7 mouse cellular contexts compared by ENCODE assay signal in the genomic region with DNA sequence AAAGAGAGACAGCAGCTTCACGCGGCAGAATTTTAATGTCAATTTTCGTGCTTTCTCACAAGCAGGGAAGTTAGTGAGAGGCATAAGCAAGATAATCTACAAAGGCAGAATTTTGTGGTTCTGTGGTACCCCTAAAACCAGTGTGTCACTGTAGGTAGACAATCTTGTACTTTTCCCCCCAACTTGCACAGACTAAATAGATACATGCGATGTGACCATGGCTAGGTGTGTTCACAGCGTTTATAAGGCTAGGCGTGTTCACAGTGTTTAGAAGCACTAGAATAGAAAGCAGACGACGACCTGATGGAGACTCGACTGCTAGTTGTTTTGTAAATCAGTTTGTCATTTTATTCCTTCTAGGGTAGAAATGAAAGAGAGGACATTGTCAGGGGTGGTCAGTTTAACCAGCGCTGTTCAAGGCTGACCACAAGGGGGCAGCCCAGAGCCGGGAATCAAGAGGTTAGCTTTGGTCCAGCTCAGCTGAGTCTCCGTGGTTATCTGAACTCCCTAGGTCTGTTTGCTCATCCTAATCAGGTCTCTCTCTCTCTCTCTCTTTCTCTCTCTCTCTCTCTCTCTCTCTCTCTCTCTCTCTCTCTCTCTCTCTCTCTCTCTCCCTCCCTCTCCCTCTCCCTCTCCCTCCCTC. TPM values are rescaled to one million over a fixed set of nuclear protein-coding genes. Genes with fewer than 3 reads are reported as not detected.
A peak's percentile ranks its signal among the peaks of the same experiment; 100 is the strongest.
DNase-seq lines count a peak whose midpoint lies in the region; ATAC-seq and TF ChIP-seq lines count a peak whose summit lies in the region.

No protein-coding gene starts in this region.

- TF ChIP-seq CTCF in Patski (IDR thresholded peaks at IDR 0.05), result peak; percentile 97
- TF ChIP-seq CTCF in cerebellum, adult 2 months (IDR thresholded peaks at IDR 0.05; ENCODE audit: borderline replicate concordance, insufficient read depth, low read depth, low read length), result peak; percentile 85

- no peaks in the 10 kb centered on the region for H3K36me3 ChIP-seq in intestine, embryonic 14.5 days (ENCODE audit: control insufficient read depth, insufficient read depth, low read length)
- no peaks in the 10 kb centered on the region for H3K36me3 ChIP-seq in midbrain, embryonic 13.5 days

- in situ Hi-C loops in Patski (cut with MboI; ENCODE audit: low pct_unique_long_range_greater_than_20kb), result loop anchor here (10.0 to 25.0 kb wide), 2 partner anchors 522 to 625 kb away; a partner anchor contains a TSS

- ATAC-seq in Patski, result peak; percentile 80
- peak; percentile 87; the same call in 1 of the 2 replicates for ATAC-seq in intestine, embryonic 14.5 days (replicated peaks; ENCODE audit: low FRiP score, low TSS enrichment, low read depth)
- peak; percentile 83 for ATAC-seq in midbrain, embryonic 13.5 days

- H3K4me2 ChIP-seq in intestine, embryonic 14.5 days (ENCODE audit: low read length), result no peak overlapping the region
- H3K4me2 ChIP-seq in midbrain, embryonic 13.5 days (replicated peaks), result no peak overlapping the region

- no peak overlapping the region for H3K27ac ChIP-seq in cerebellum, adult 2 months (ENCODE audit: insufficient read depth, low read length)
- no peak overlapping the region for H3K27ac ChIP-seq in intestine, embryonic 14.5 days (ENCODE audit: low read depth)
- H3K27ac ChIP-seq in midbrain, embryonic 13.5 days, result no peak overlapping the region

- DNase-seq in Patski (ENCODE audit: low read depth, low spot score), result peak; percentile 7
- DNase-seq in cerebellum, adult 2 months, result peak; percentile 62 to 73
- peak; percentile 13 to 80 for DNase-seq in frontal cortex, adult 2 months (ENCODE audit: extremely low spot score in 1 of 2, low spot score in 1 of 2)
- DNase-seq in intestine, embryonic 14.5 days (ENCODE audit: low spot score), result peak; percentile 88
- DNase-seq in left cerebral cortex, postnatal 36 days (ENCODE audit: low spot score in 2 of 2), result peak; percentile 52
- DNase-seq in skeletal muscle tissue, adult 2 months (ENCODE audit: low read depth, low spot score), result peak; percentile 60

- POLR2A ChIA-PET in Patski (lab: Charles Lee), result no interaction called here

- no peak overlapping the region for H3K9ac ChIP-seq in intestine, embryonic 14.5 days (ENCODE audit: low read length)
- no peak overlapping the region for H3K9ac ChIP-seq in midbrain, embryonic 13.5 days (replicated peaks)

- WGBS in cerebellum, adult 2 months, result 36% methylated on average over 12 of the region's 12 CpGs
- WGBS in intestine, embryonic 14.5 days, result 36% methylated on average over 12 of the region's 12 CpGs
- WGBS in midbrain, embryonic 13.5 days, result 39% methylated on average over 12 of the region's 12 CpGs

- H3K4me1 ChIP-seq in cerebellum, adult 2 months (ENCODE audit: control insufficient read depth, insufficient read depth, low read length), result no peaks in the 10 kb centered on the region
- 0 out of 2 replicates have a peak, but pooled peaks cover under 1% of the 10 kb centered on the region for H3K4me1 ChIP-seq in intestine, embryonic 14.5 days (replicated peaks; ENCODE audit: control insufficient read depth, insufficient read depth, low read length)
- no peaks in the 10 kb centered on the region for H3K4me1 ChIP-seq in midbrain, embryonic 13.5 days (replicated peaks)

- H3K4me3 ChIP-seq in cerebellum, adult 2 months (replicated peaks; ENCODE audit: insufficient read depth, low read depth, low read length), result no peak overlapping the region
- no peak overlapping the region for H3K4me3 ChIP-seq in intestine, embryonic 14.5 days (ENCODE audit: low read depth, low read length)
- no peak overlapping the region for H3K4me3 ChIP-seq in midbrain, embryonic 13.5 days (replicated peaks)

- CTCF ChIA-PET in Patski (lab: Charles Lee), result interaction anchor here (0.7 to 1.2 kb wide), 3 partner anchors 10 to 37 kb away, joined by 3 to 4 read pairs (median 3); no protein-coding TSS in a partner anchor

- H3K27me3 ChIP-seq in Patski, result peaks cover 4% of the 10 kb centered on the region
- H3K27me3 ChIP-seq in cerebellum, adult 2 months (ENCODE audit: control insufficient read depth, insufficient read depth, low read length), result no peaks in the 10 kb centered on the region
- H3K27me3 ChIP-seq in intestine, embryonic 14.5 days (replicated peaks; ENCODE audit: control insufficient read depth, insufficient read depth, low read length), result no peaks in the 10 kb centered on the region
- H3K27me3 ChIP-seq in midbrain, embryonic 13.5 days, result no peaks in the 10 kb centered on the region

- no peak for TF ChIP-seq POLR2A in cerebellum, adult 2 months (IDR thresholded peaks at IDR 0.05; ENCODE audit: borderline replicate concordance, insufficient read depth, low read length)

- H3K9me3 ChIP-seq in intestine, embryonic 14.5 days (ENCODE audit: control insufficient read depth, low read length), result no peaks in the 10 kb centered on the region
- H3K9me3 ChIP-seq in midbrain, embryonic 13.5 days, result no peaks in the 10 kb centered on the region

- intact Hi-C loops in left cerebral cortex, postnatal 36 days (cut with DNase I), result loop anchor here (10.0 kb wide), 1 partner anchor 182 kb away; no protein-coding TSS in a partner anchor

RNA-seq across cellular contexts. Expression of a gene that starts 27.9 kb away (rescaled TPM):
- polyA plus RNA-seq in Patski (2021), result 184 TPM
- polyA plus RNA-seq in cerebellum, adult 2 months (2012; rRNA removed), result 14.2 and 14.8 TPM in 2 replicates
- polyA plus RNA-seq in frontal cortex, adult 2 months (2012; rRNA removed), result 23.8 and 27.7 TPM in 2 replicates
- polyA plus RNA-seq in intestine, embryonic 14.5 days (2014; fragmentation: Nextera tagmentation; extraction: Ambion mirVana), result 66.2 and 71.8 TPM in 2 replicates
- 10 to 100 TPM; 17.9 to 22.9 TPM for total RNA-seq in left cerebral cortex, postnatal 36 days (2021)
- 26.1 and 26.8 TPM in 2 replicates for polyA plus RNA-seq in midbrain, embryonic 13.5 days (2015; fragmentation: Nextera tagmentation; extraction: Ambion mirVana)

Comparison
In these comparisons a context has a peak if more than half of its experiments do, and no peak if none do; other contexts are left out.
1. DNase-seq: peak in every context shown above with its lines; median percentile 88 in intestine, embryonic 14.5 days; 68 in cerebellum, adult 2 months; 60 in skeletal muscle tissue, adult 2 months; 52 in left cerebral cortex, postnatal 36 days; 46 in frontal cortex, adult 2 months; 7 in Patski.